Mouse (Mus musculus): ENCODE data around the gene Zkscan1. TPM values are rescaled to one million over a fixed set of nuclear protein-coding genes. Genes with fewer than 3 reads are reported as not detected.

Zkscan1 gene
- total RNA-seq, 2 experiments from 2014 or later = 44.6 to 45.1 TPM

- intact Hi-C loops (cut with DNase I) = no loop called here
- peak; percentile 9 for DNase-seq
Observed at GRCm38 (mm10) chr5:138117199-138118015, 32.5 kb downstream of the Zkscan1 start.

- no peak for DNase-seq
- intact Hi-C loops (cut with DNase I) = no loop called here
Observed at GRCm38 (mm10) chr5:138118041-138118440, 33.2 kb downstream of the Zkscan1 start.

GRCm38 (mm10) chr5:138132425-138133064 lies 47.7 kb downstream of the Zkscan1 start:
- intact Hi-C loops (cut with DNase I) = no loop called here
- DNase-seq = no peak

GRCm38 (mm10) chr5:138137257-138137656 lies 52.4 kb downstream of the Zkscan1 start:
- intact Hi-C loops (cut with DNase I) = no loop called here
- DNase-seq = no peak

- intact Hi-C loops (cut with DNase I) = no loop called here
- DNase-seq = no peak
Observed at GRCm38 (mm10) chr5:138137935-138138549, 53.2 kb downstream of the Zkscan1 start.

GRCm38 (mm10) chr5:138138585-138138984 lies 53.7 kb downstream of the Zkscan1 start:
- intact Hi-C loops (cut with DNase I) = no loop called here
- no peak for DNase-seq

- intact Hi-C loops (cut with DNase I) = no loop called here
- no peak for DNase-seq
Observed at GRCm38 (mm10) chr5:138154390-138154789, 69.5 kb downstream of the Zkscan1 start.

GRCm38 (mm10) chr5:138155443-138155976 lies 70.6 kb downstream of the Zkscan1 start, which contains the start of gene Zfp113:
Gene Zfp113 (minus strand): TSS chr5:138155744.
- DNase-seq = peak; percentile 84
- intact Hi-C loops (cut with DNase I) = no loop called here

Other genes starting within 250 kb of the Zkscan1 start
- 1 to 10 TPM in 1 of 2 experiments, under 1 TPM in 1; 0.91 to 1.0 TPM for gene Pilra, start 248.8 kb upstream of the Zkscan1 start, total RNA-seq (2021)
- not detected for gene Pilrb1, start 227.0 kb upstream of the Zkscan1 start, total RNA-seq (2021)
- not detected for gene Pilrb2, start 213.3 kb upstream of the Zkscan1 start, total RNA-seq (2021)
- not detected for gene Cyp3a13, start 163.5 kb upstream of the Zkscan1 start, total RNA-seq (2021)
- under 1 TPM; 0.58 to 0.76 TPM for gene Gjc3, start 122.0 kb upstream of the Zkscan1 start, total RNA-seq (2021)
- gene Azgp1, start 103.6 kb upstream of the Zkscan1 start, total RNA-seq (2021) = not detected
- not detected for gene Smok3a, start 63.8 kb upstream of the Zkscan1 start, total RNA-seq (2021)
- not detected for gene Smok3b, start 63.7 kb upstream of the Zkscan1 start, total RNA-seq (2021)
- gene Smok3c, start 31.9 kb upstream of the Zkscan1 start, total RNA-seq (2021) = not detected
- 10 to 100 TPM; 34.9 to 35.7 TPM for gene Zscan21, start 31.8 kb downstream of the Zkscan1 start, total RNA-seq (2021)
- 10 to 100 TPM; 13.1 to 13.2 TPM for gene Zfp113, start 70.7 kb downstream of the Zkscan1 start, total RNA-seq (2021)
- 100 to 1,000 TPM; 126 to 131 TPM for gene Cops6, start 76.0 kb downstream of the Zkscan1 start, total RNA-seq (2021)
- gene Ap4m1, start 86.9 kb downstream of the Zkscan1 start, total RNA-seq (2021) = 10 to 100 TPM; 33.2 to 37.3 TPM
- gene Mcm7, start 87.3 kb downstream of the Zkscan1 start, total RNA-seq (2021) = 10 to 100 TPM; 34.9 to 37.6 TPM
- 10 to 100 TPM; 28.6 to 30.7 TPM for gene Taf6, start 102.4 kb downstream of the Zkscan1 start, total RNA-seq (2021)
- 10 to 100 TPM; 17.1 to 18.4 TPM for gene Cnpy4, start 102.4 kb downstream of the Zkscan1 start, total RNA-seq (2021)
- 10 to 100 TPM in 1 of 2 experiments, 1 to 10 TPM in 1; 7.9 to 10.4 TPM for gene Mblac1, start 109.2 kb downstream of the Zkscan1 start, total RNA-seq (2021)
- under 1 TPM in 1 of 2 experiments, not detected in 1; 0.20 TPM for gene Nxpe5, start 140.8 kb downstream of the Zkscan1 start, total RNA-seq (2021)
- 10 to 100 TPM; 53.1 to 60.1 TPM for gene Lamtor4, start 170.4 kb downstream of the Zkscan1 start, total RNA-seq (2021)
- gene BC037034, start 178.9 kb downstream of the Zkscan1 start, total RNA-seq (2021) = 10 to 100 TPM; 90.0 to 98.2 TPM
- gene Gal3st4, start 187.8 kb downstream of the Zkscan1 start, total RNA-seq (2021) = 1 to 10 TPM in 1 of 2 experiments, under 1 TPM in 1; 0.86 to 1.6 TPM
- gene Gm43720, start 194.9 kb downstream of the Zkscan1 start, total RNA-seq (2021) = under 1 TPM in 1 of 2 experiments, not detected in 1; 0.20 TPM
- 100 to 1,000 TPM in 1 of 2 experiments, 10 to 100 TPM in 1; 86.4 to 104 TPM for gene Gpc2, start 194.9 kb downstream of the Zkscan1 start, total RNA-seq (2021)
- gene Stag3, start 195.2 kb downstream of the Zkscan1 start, total RNA-seq (2021) = 1 to 10 TPM; 5.8 to 7.7 TPM

Measured in left cerebral cortex, postnatal 4 days (tissue).